ENCODE assay signal across 12 mouse cellular contexts in the genomic region with DNA sequence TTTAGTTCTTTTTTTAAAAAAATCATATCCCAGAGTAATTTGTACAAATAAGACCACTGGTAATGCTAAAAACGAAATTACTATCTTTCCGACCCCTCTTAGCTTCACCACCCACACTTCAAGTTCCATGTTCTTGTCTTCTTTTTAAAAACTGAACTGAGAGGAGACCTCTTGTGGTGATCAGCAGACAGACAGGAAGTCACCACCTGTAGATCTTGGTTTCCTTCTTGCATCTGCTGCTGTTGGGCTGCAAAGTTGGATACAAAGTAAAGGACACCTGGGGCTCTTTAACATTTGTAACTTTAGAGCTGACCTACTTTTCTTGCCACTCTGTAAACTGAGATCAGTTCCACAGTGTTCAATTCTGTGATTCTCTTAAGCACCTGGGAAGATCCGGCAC.
A peak's percentile ranks its signal among the peaks of the same experiment; 100 is the strongest.
DNase-seq lines count a peak whose midpoint lies in the region; ATAC-seq and TF ChIP-seq lines count a peak whose summit lies in the region.
"Had no signal": no experiment of that assay in that cellular context is flagged by ENCODE, and none has a peak within 500 bp of the region (broad histone marks: within the 10 kb centered on the region; RNA-seq: fewer than 3 reads in every experiment).

No protein-coding gene starts in this region.

- no peak for ATAC-seq in hindbrain, postnatal 0 days
- ATAC-seq in hindbrain, embryonic 12.5 days (ENCODE audit: low FRiP score): no peak

- H3K27me3 ChIP-seq in hindbrain, postnatal 0 days (ENCODE audit: insufficient read depth, low read length): no peaks in the 10 kb centered on the region
- no peaks in the 10 kb centered on the region for H3K27me3 ChIP-seq in hindbrain, embryonic 12.5 days

- no peaks in the 10 kb centered on the region for H3K9me3 ChIP-seq in hindbrain, postnatal 0 days (ENCODE audit: low read length)
- no peaks in the 10 kb centered on the region for H3K9me3 ChIP-seq in hindbrain, embryonic 12.5 days (replicated peaks)

- peak; percentile 32 for DNase-seq in hindbrain, postnatal 0 days (ENCODE audit: low spot score)
- DNase-seq in lung, postnatal 36 days: peak; percentile 32
- no peak for DNase-seq in lung, adult 18-20 months
- DNase-seq in brain, adult 2 months (ENCODE audit: low read depth, low spot score): peak; percentile 37
- peak; percentile 59 for DNase-seq in thymus, postnatal 14 days
- no peak for DNase-seq in adrenal gland, postnatal 4 days (ENCODE audit: low spot score in 2 of 2)
- no peak for DNase-seq in heart, adult 8-10 months (ENCODE audit: low spot score)
- DNase-seq: cerebellum, adult 9-10 months; gastrocnemius, postnatal 14 days; kidney, adult 18-20 months had no signal

- TF ChIP-seq CTCF in hindbrain, postnatal 0 days (IDR thresholded peaks at IDR 0.05; ENCODE audit: low read depth): peak; percentile 50

- H3K4me1 ChIP-seq in hindbrain, postnatal 0 days (ENCODE audit: insufficient read depth, low read length): no peaks in the 10 kb centered on the region
- no peaks in the 10 kb centered on the region for H3K4me1 ChIP-seq in hindbrain, embryonic 12.5 days

- no peak overlapping the region for H3K4me3 ChIP-seq in hindbrain, postnatal 0 days (ENCODE audit: low read length)
- H3K4me3 ChIP-seq in hindbrain, embryonic 12.5 days: no peak overlapping the region

- WGBS in hindbrain, postnatal 0 days: 76% methylated on average over 3 of the region's 3 CpGs
- WGBS in hindbrain, embryonic 12.5 days: 81% methylated on average over 3 of the region's 3 CpGs

- H3K4me2 ChIP-seq in hindbrain, postnatal 0 days (ENCODE audit: low read depth, low read length): no peak overlapping the region
- no peak overlapping the region for H3K4me2 ChIP-seq in hindbrain, embryonic 12.5 days (replicated peaks)
- H3K4me2 ChIP-seq: liver, embryonic 11.5 days had no signal

- H3K27ac ChIP-seq in hindbrain, postnatal 0 days: no peak overlapping the region
- no peak overlapping the region for H3K27ac ChIP-seq in hindbrain, embryonic 12.5 days

- no peaks in the 10 kb centered on the region for H3K36me3 ChIP-seq in hindbrain, postnatal 0 days (ENCODE audit: insufficient read depth, low read length)
- H3K36me3 ChIP-seq in hindbrain, embryonic 12.5 days: no peaks in the 10 kb centered on the region

- no peak overlapping the region for H3K9ac ChIP-seq in hindbrain, postnatal 0 days (replicated peaks; ENCODE audit: low read length)
- no peak overlapping the region for H3K9ac ChIP-seq in hindbrain, embryonic 12.5 days

Comparison
In these comparisons a context has a peak if more than half of its experiments do, and no peak if none do; other contexts are left out.
1. DNase-seq: peak in hindbrain, postnatal 0 days (single experiment), lung, postnatal 36 days (single experiment), brain, adult 2 months (single experiment) and thymus, postnatal 14 days (single experiment); none in lung, adult 18-20 months (0 of 2), adrenal gland, postnatal 4 days (0 of 2) and heart, adult 8-10 months (single experiment).